Mouse (Mus musculus) heart, embryonic 16.5 days (tissue): ENCODE results near the gene Gas6. TPM values are rescaled to one million over a fixed set of nuclear protein-coding genes. Genes with fewer than 3 reads are reported as not detected.

Experiments used
- ATAC-seq: fragments of 200-750 bp; cut with Nextera tagmentation; replicated peaks from 2 replicates; pipeline ENCODE4 v1.8.0; 2017; ENCODE audit warnings: moderate number of reproducible peaks; ENCODE audit not compliant: insufficient read depth, low FRiP score; ENCODE audit errors: extremely low read depth
- H3K27ac ChIP-seq: fragments of 300-500 bp; sonication (generic); 2 replicates; pipeline ENCODE4 v1.5.1; 2014; ENCODE audit warnings: mild to moderate bottlenecking, low read length, control low read depth, moderate library complexity
- H3K27me3 ChIP-seq: fragments of 300-500 bp; sonication (generic); 2 replicates; pipeline ENCODE4 v1.6.1; 2014; ENCODE audit warnings: low read length, mixed read lengths; ENCODE audit not compliant: control insufficient read depth, insufficient read depth
- H3K36me3 ChIP-seq: fragments of 300-500 bp; sonication (generic); 2 replicates; pipeline ENCODE4 v1.6.1; 2014; ENCODE audit not compliant: control insufficient read depth, insufficient read depth
- H3K4me1 ChIP-seq: fragments of 300-500 bp; sonication (generic); 2 replicates; pipeline ENCODE4 v1.6.1; 2014; ENCODE audit warnings: low read length, mixed read lengths; ENCODE audit not compliant: control insufficient read depth, insufficient read depth
- H3K4me2 ChIP-seq: fragments of 300-500 bp; sonication (generic); 2 replicates; pipeline ENCODE4 v1.6.1; 2014; ENCODE audit warnings: low read depth, mild to moderate bottlenecking, control low read depth, low read length
- H3K4me3 ChIP-seq: fragments of 300-500 bp; sonication (generic); 2 replicates; pipeline ENCODE4 v1.5.1; 2014; ENCODE audit warnings: mild to moderate bottlenecking, control low read depth, low read length
- H3K9ac ChIP-seq: fragments of 300-500 bp; sonication (generic); 2 replicates; pipeline ENCODE4 v1.6.1; 2014; ENCODE audit warnings: low read length, control low read depth
- H3K9me3 ChIP-seq: fragments of 300-500 bp; sonication (generic); replicated peaks from 2 replicates; pipeline ENCODE4 v1.6.1; 2016; ENCODE audit warnings: low read length; ENCODE audit not compliant: control insufficient read depth
- WGBS: fragments of 180-500 bp; shearing (Covaris S2); extraction: QIAGEN DNeasy Blood & Tissue Kit; methylation state at CpG from one replicate; pipeline ENCODE4 v1.1.7; 2014; 5-methylcytosine and 5-hydroxymethylcytosine counted together
- polyA plus RNA-seq: library from polyadenylated mRNA; unstranded; fragments of >200 nt; fragmentation: Nextera tagmentation; extraction: Ambion mirVana; gene quantifications from 2 replicates; pipeline ENCODE4 v1.2.1, GENCODE M21; 2015

Gene Gas6
- polyA plus RNA-seq, 1 experiment from 2014 or later: 275 TPM

DNA sequence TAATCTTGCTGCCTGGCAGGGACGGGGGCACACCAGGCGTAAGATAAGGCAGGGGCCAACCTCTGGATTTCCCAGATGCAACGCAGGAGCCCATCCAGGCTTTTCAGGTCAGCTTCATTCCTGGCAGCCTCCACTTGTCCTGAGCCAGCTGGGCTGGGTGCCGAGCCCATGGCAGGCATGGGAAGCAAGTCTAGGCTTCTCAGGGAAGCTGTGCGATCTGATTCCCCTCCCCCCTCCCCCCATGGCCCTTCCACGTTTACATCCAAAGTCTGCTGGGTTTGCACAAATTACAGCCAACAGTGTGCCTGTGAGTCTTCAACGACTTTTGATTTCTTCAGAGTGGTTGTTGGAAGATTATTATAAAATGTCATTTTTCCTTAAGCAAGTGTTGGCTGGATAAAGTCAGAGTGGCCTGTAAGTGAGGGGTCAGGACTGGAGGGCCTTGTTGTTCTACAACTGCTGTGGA lies 13.2 kb downstream of the Gas6 start:
- H3K4me2 ChIP-seq: no peak overlapping the region
- H3K9me3 ChIP-seq: no peaks in the 10 kb centered on the region
- WGBS: 52% methylated on average over 7 of the region's 7 CpGs
- no peaks in the 10 kb centered on the region for H3K27me3 ChIP-seq
- H3K4me1 ChIP-seq: peaks cover 12% of the 10 kb centered on the region; the same call in 1 of the 2 replicates
- peaks cover 42% of the 10 kb centered on the region for H3K36me3 ChIP-seq
- ATAC-seq: no peak
- no peak overlapping the region for H3K27ac ChIP-seq
- no peak overlapping the region for H3K9ac ChIP-seq
- no peak overlapping the region for H3K4me3 ChIP-seq

DNA sequence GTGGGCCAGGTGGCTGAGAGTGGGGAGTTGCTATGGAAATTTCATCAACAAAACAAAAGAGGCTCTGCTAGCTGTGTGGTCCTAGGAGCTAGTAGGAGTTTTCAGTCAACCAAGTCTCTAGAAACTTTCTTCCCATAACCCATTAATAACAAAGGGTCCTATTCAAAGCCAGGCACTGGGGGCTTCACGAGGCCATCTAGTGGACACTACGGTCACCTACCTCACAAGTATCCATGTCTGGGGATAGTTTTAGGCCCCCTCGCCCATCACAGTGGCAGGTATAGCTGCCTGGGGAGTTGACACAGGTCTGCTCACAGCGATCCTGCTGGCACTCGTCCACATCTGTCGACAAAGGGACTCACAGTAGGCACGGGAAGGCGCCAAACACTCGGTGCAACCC lies 18.4 kb downstream of the Gas6 start:
- H3K9ac ChIP-seq: no peak overlapping the region
- WGBS: 46% methylated on average over 9 of the region's 9 CpGs

DNA sequence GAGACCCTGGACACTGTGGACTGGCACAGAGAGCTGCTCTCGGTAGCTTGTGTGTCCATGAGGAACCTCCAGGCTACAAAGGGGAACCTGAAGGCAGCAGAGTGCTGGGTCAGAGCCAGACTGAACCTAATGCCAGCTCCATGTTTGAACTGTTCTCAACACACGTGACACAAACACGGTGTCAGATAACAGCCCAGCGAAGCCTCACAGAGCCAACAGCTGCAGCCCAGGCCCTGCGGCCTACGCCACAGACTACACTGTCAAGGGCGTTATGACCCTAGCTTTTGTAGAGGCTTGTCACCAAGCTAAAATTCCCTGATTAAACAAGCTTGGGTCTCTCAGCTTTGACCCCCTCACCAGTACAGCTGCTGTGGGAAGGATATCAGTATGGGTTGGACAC lies 22.0 kb downstream of the Gas6 start:
- WGBS: 31% methylated on average over 7 of the region's 7 CpGs

More for the DNA sequence above, 18.4 kb downstream of the Gas6 start:
- Histone ChIP-seq H3K4me1 (peaks cover 15% of the 10 kb centered on the region), H3K4me2 (no peak overlapping the region), H3K4me3 (no peak overlapping the region), H3K27ac (no peak overlapping the region), H3K9me3 (no peaks in the 10 kb centered on the region), H3K27me3 (no peaks in the 10 kb centered on the region), H3K36me3 (peaks cover 56% of the 10 kb centered on the region)
- no peak for ATAC-seq

DNA sequence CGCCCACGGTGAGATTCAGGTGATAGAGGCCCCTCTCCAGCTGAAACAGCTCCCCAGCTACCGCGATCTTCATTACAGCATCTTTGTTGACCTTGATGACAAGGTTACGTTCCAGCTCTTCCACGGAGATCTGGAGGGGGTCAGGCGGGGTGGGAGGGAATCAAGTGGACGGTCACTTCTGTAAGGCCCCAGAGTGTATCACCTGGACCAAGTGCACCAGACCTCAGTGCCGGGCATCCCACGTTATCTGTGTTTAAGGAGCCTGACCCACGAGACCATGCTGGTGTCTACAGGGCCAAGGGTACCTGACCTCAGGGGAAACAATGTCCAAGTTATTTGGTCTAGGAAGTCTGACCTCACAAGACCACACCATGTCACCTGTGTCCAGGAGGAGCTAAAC lies 22.8 kb downstream of the Gas6 start:
- peak overlapping the region; percentile 54 for H3K27ac ChIP-seq
- peaks cover 73% of the 10 kb centered on the region for H3K36me3 ChIP-seq
- no peaks in the 10 kb centered on the region for H3K9me3 ChIP-seq
- peaks cover 15% of the 10 kb centered on the region for H3K4me1 ChIP-seq
- H3K27me3 ChIP-seq: no peaks in the 10 kb centered on the region
- ATAC-seq: no peak
- H3K9ac ChIP-seq: no peak overlapping the region
- WGBS: 63% methylated on average over 11 of the region's 11 CpGs
- no peak overlapping the region for H3K4me3 ChIP-seq
- H3K4me2 ChIP-seq: no peak overlapping the region

More for the DNA sequence above, 22.0 kb downstream of the Gas6 start:
- Histone ChIP-seq H3K9ac (peak overlapping the region; percentile 21; the same call in 1 of the 2 replicates), H3K27ac (peak overlapping the region; percentile 92), H3K4me1 (peaks cover 15% of the 10 kb centered on the region), H3K36me3 (peaks cover 74% of the 10 kb centered on the region), H3K9me3 (no peaks in the 10 kb centered on the region), H3K27me3 (no peaks in the 10 kb centered on the region), H3K4me2 (no peak overlapping the region), H3K4me3 (no peak overlapping the region)
- ATAC-seq: peak; percentile 95

DNA sequence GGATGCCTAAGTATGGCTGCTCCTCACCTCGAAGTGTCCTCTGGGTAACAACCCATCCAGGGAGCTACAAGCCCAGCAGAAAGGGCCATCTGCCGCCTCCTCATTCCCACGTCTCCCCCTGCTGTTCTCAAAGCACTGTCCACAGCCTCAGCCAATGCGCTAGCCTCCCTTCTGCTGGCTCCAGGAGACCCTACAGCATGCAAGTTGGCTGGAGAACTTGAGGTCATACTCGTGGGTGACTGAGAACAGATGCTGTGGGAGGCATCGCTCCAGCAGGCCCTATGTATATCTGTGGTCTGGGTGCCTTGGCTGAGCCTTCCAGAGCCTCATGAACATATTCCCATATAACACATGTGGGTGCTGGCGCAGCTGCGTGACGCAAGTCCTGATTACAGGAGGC lies 25.6 kb downstream of the Gas6 start:
- 82% methylated on average over 9 of the region's 9 CpGs for WGBS
- no peak overlapping the region for H3K27ac ChIP-seq

DNA sequence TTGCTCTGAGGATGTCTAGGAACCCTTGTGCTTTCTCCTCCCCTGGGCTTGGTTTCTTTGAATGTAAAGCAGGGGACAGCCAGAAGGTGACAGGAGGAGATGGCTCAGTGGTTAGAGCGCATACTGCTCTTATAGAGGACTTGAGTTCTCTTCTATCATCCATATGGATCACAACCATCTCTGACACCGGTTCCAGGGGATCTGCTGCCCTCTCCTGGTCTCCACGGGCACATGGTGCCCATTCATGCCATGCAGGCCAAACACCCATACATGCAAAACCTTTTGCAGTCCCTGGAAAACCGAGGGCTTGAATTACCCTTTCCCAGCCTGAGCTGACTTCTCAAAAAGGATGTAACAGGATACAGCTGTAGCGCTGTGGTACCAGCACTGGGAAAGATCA lies 27.3 kb downstream of the Gas6 start:
- no peaks in the 10 kb centered on the region for H3K27me3 ChIP-seq
- ATAC-seq: no peak
- no peaks in the 10 kb centered on the region for H3K9me3 ChIP-seq
- H3K27ac ChIP-seq: no peak overlapping the region
- H3K4me2 ChIP-seq: no peak overlapping the region
- H3K9ac ChIP-seq: no peak overlapping the region
- 60% methylated on average over 5 of the region's 5 CpGs for WGBS
- H3K36me3 ChIP-seq: peaks cover 63% of the 10 kb centered on the region
- H3K4me1 ChIP-seq: peaks cover 11% of the 10 kb centered on the region
- H3K4me3 ChIP-seq: no peak overlapping the region

More for the DNA sequence above, 25.6 kb downstream of the Gas6 start:
- Histone ChIP-seq H3K9ac (no peak overlapping the region), H3K4me2 (no peak overlapping the region), H3K4me1 (peaks cover 15% of the 10 kb centered on the region), H3K4me3 (no peak overlapping the region), H3K36me3 (peaks cover 68% of the 10 kb centered on the region), H3K9me3 (no peaks in the 10 kb centered on the region), H3K27me3 (no peaks in the 10 kb centered on the region)
- ATAC-seq: no peak

DNA sequence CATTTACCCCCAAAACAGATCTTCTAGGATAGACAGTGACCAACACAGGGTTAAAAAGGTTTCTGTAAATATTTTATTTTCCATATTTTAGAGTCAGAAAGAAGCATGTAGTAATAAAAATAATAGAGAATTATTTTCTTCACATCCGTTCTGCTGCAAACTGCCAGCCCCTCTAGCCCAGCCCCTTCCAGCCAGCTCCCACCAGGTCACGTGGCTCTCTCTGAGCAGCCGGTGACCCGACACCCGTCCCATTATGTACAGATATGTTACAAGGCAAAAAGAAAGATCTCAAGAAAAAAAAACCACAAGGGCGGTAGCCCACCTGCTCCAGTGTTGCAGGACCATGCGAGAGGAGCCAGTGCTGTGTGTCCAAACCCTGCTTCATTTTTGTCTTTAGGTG lies 29.0 kb downstream of the Gas6 start:
- Histone ChIP-seq H3K27me3 (no peaks in the 10 kb centered on the region), H3K4me2 (no peak overlapping the region), H3K9me3 (no peaks in the 10 kb centered on the region), H3K27ac (no peak overlapping the region), H3K4me1 (peaks cover 6% of the 10 kb centered on the region), H3K4me3 (no peak overlapping the region), H3K9ac (no peak overlapping the region), H3K36me3 (peaks cover 52% of the 10 kb centered on the region)
- WGBS: 59% methylated on average over 7 of the region's 7 CpGs
- no peak for ATAC-seq

DNA sequence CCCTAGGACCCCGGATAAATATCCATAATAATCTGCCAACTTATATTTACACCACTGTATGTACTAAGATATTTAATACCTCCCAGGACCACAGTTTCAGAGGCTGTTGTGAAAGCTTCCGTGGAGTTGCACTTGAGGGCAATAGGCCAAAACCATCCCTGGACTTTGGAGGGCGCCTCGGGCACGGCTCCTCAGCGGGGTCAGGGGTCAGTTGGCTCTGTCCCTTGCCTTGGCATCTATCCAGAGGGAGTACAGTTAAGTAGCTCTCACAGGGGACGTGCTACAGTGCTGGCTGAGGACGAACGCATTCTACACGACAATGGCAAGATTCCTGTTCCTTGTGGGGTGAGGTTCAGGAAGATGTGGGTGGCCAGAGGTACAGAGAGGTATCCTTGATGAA lies 31.9 kb downstream of the Gas6 start:
- no peak overlapping the region for H3K4me3 ChIP-seq
- peaks cover 25% of the 10 kb centered on the region for H3K36me3 ChIP-seq
- H3K9me3 ChIP-seq: no peaks in the 10 kb centered on the region
- H3K27ac ChIP-seq: no peak overlapping the region
- no peak for ATAC-seq
- WGBS: 58% methylated on average over 10 of the region's 10 CpGs
- no peak overlapping the region for H3K9ac ChIP-seq
- no peaks in the 10 kb centered on the region for H3K27me3 ChIP-seq
- peaks cover 6% of the 10 kb centered on the region for H3K4me1 ChIP-seq
- no peak overlapping the region for H3K4me2 ChIP-seq

DNA sequence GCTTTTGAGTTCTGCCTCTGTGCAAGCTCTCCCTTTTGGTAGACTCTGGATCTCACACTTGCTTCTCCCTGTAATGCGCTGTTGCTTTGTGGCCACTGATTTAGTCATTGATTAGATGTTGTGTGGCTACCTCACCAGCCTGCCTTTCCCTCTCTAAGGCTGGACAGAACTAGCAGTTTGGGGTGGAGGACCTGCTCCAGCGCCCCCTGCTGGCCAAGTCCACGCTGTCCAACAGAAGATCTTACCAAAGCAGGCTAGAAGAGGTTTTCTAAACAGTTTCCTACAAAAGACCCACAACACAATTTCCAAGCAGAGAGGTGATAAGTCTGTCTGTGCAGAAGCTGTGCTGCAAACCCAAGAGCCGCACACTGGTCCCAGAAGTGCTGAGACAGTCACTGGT lies 32.4 kb downstream of the Gas6 start:
- Histone ChIP-seq H3K27me3 (no peaks in the 10 kb centered on the region), H3K27ac (no peak overlapping the region), H3K4me2 (no peak overlapping the region), H3K9ac (no peak overlapping the region), H3K4me3 (no peak overlapping the region), H3K9me3 (no peaks in the 10 kb centered on the region), H3K36me3 (peaks cover 21% of the 10 kb centered on the region), H3K4me1 (peaks cover 6% of the 10 kb centered on the region)
- WGBS: 35% methylated on average over 4 of the region's 4 CpGs
- ATAC-seq: no peak
